Mouse (Mus musculus) midbrain, embryonic 10.5 days (tissue): Measurements from ENCODE around the gene M1ap. TPM values are rescaled to one million over a fixed set of nuclear protein-coding genes. Genes with fewer than 3 reads are reported as not detected.
A peak's percentile ranks its signal among the peaks of the same experiment; 100 is the strongest.

Experiments used
- DNase-seq: peaks from one replicate; pipeline ENCODE4 v3.0.0-alpha.2; 2017; ENCODE audit warnings: low spot score
- H3K27ac ChIP-seq: fragments of 300-500 bp; sonication (generic); replicated peaks from 2 replicates; pipeline ENCODE4 v1.5.1; 2016; ENCODE audit warnings: mild to moderate bottlenecking
- H3K27me3 ChIP-seq: fragments of 300-500 bp; sonication (generic); 2 replicates; pipeline ENCODE4 v1.6.1; 2016; ENCODE audit warnings: low read depth, mild to moderate bottlenecking; ENCODE audit not compliant: poor library complexity, severe bottlenecking
- H3K36me3 ChIP-seq: fragments of 300-500 bp; sonication (generic); 2 replicates; pipeline ENCODE4 v1.6.1; 2016; ENCODE audit warnings: mild to moderate bottlenecking, moderate library complexity
- H3K4me1 ChIP-seq: fragments of 300-500 bp; sonication (generic); 2 replicates; pipeline ENCODE4 v1.6.1; 2016
- H3K4me3 ChIP-seq: fragments of 300-500 bp; sonication (generic); 2 replicates; pipeline ENCODE4 v1.5.1; 2016; ENCODE audit warnings: mild to moderate bottlenecking, moderate library complexity
- H3K9me3 ChIP-seq: fragments of 300-500 bp; sonication (generic); replicated peaks from 2 replicates; pipeline ENCODE4 v1.6.1; 2016; ENCODE audit warnings: mild to moderate bottlenecking
- WGBS: fragments of 180-500 bp; shearing (Covaris S2); methylation state at CpG from one replicate; pipeline ENCODE4 v1.1.7; 2016; 5-methylcytosine and 5-hydroxymethylcytosine counted together
- polyA plus RNA-seq: library from polyadenylated mRNA; unstranded; fragments of >200 nt; fragmentation: Nextera tagmentation; extraction: Ambion mirVana; gene quantifications from 2 replicates; pipeline ENCODE4 v1.2.1, GENCODE M21; 2016

M1ap gene
- polyA plus RNA-seq, 1 experiment from 2014 or later, result 0.23 TPM

GRCm38 (mm10) chr6:82917076-82917777 lies 29.5 kb upstream of the M1ap start:
- Histone ChIP-seq H3K27me3 (0 out of 2 replicates have a peak, but pooled peaks cover 8% of the 10 kb centered on the region), H3K27ac (no peak overlapping the region), H3K4me3 (no peak overlapping the region), H3K4me1 (no peaks in the 10 kb centered on the region), H3K9me3 (no peaks in the 10 kb centered on the region), H3K36me3 (no peaks in the 10 kb centered on the region)
- DNase-seq, result no peak
- 81% methylated on average over 26 of the region's 26 CpGs for WGBS

- peak; percentile 52 for DNase-seq
- Histone ChIP-seq H3K4me1 (no peaks in the 10 kb centered on the region), H3K4me3 (no peak overlapping the region), H3K27ac (no peak overlapping the region), H3K9me3 (no peaks in the 10 kb centered on the region), H3K27me3 (0 out of 2 replicates have a peak, but pooled peaks cover 8% of the 10 kb centered on the region), H3K36me3 (no peaks in the 10 kb centered on the region)
- WGBS, result 20% methylated on average over 8 of the region's 8 CpGs
Measured at GRCm38 (mm10) chr6:82917778-82918129, 28.9 kb upstream of the M1ap start.

- Histone ChIP-seq H3K4me1 (no peaks in the 10 kb centered on the region), H3K4me3 (no peak overlapping the region), H3K36me3 (no peaks in the 10 kb centered on the region), H3K9me3 (no peaks in the 10 kb centered on the region), H3K27ac (no peak overlapping the region), H3K27me3 (0 out of 2 replicates have a peak, but pooled peaks cover 8% of the 10 kb centered on the region)
- WGBS, result 86% methylated on average over 14 of the region's 14 CpGs
- DNase-seq, result no peak
Measured at GRCm38 (mm10) chr6:82918371-82918770, 28.3 kb upstream of the M1ap start.

GRCm38 (mm10) chr6:82919520-82919919 lies 27.2 kb upstream of the M1ap start:
- Histone ChIP-seq H3K27me3 (0 out of 2 replicates have a peak, but pooled peaks cover 8% of the 10 kb centered on the region), H3K4me1 (no peaks in the 10 kb centered on the region), H3K9me3 (no peaks in the 10 kb centered on the region), H3K36me3 (no peaks in the 10 kb centered on the region), H3K27ac (no peak overlapping the region), H3K4me3 (no peak overlapping the region)
- 73% methylated on average over 8 of the region's 8 CpGs for WGBS
- no peak for DNase-seq

- no peaks in the 10 kb centered on the region for H3K36me3 ChIP-seq
- H3K27me3 ChIP-seq, result 0 out of 2 replicates have a peak, but pooled peaks cover 8% of the 10 kb centered on the region
- DNase-seq, result no peak
- no peaks in the 10 kb centered on the region for H3K9me3 ChIP-seq
- WGBS, result 80% methylated on average over 9 of the region's 9 CpGs
- H3K4me3 ChIP-seq, result no peak overlapping the region
- H3K4me1 ChIP-seq, result no peaks in the 10 kb centered on the region
- no peak overlapping the region for H3K27ac ChIP-seq
Measured at GRCm38 (mm10) chr6:82921426-82922224, 25.1 kb upstream of the M1ap start.

GRCm38 (mm10) chr6:82925005-82925404 lies 21.7 kb upstream of the M1ap start:
- Histone ChIP-seq H3K36me3 (no peaks in the 10 kb centered on the region), H3K27ac (no peak overlapping the region), H3K27me3 (no peaks in the 10 kb centered on the region), H3K4me1 (no peaks in the 10 kb centered on the region), H3K9me3 (no peaks in the 10 kb centered on the region), H3K4me3 (no peak overlapping the region)
- no peak for DNase-seq
- 60% methylated on average over 3 of the region's 3 CpGs for WGBS

GRCm38 (mm10) chr6:82926106-82926505 lies 20.6 kb upstream of the M1ap start:
- Histone ChIP-seq H3K9me3 (no peaks in the 10 kb centered on the region), H3K27me3 (no peaks in the 10 kb centered on the region; the same call in 1 of the 2 replicates), H3K4me3 (no peak overlapping the region), H3K27ac (no peak overlapping the region), H3K4me1 (no peaks in the 10 kb centered on the region), H3K36me3 (no peaks in the 10 kb centered on the region)
- 84% methylated on average over 10 of the region's 10 CpGs for WGBS
- no peak for DNase-seq

- H3K4me1 ChIP-seq, result no peaks in the 10 kb centered on the region
- H3K36me3 ChIP-seq, result no peaks in the 10 kb centered on the region
- DNase-seq, result no peak
- H3K27me3 ChIP-seq, result no peaks in the 10 kb centered on the region; the same call in 1 of the 2 replicates
- H3K4me3 ChIP-seq, result no peak overlapping the region
- no peak overlapping the region for H3K27ac ChIP-seq
- WGBS, result 90% methylated on average over 7 of the region's 7 CpGs
- no peaks in the 10 kb centered on the region for H3K9me3 ChIP-seq
Measured at GRCm38 (mm10) chr6:82926528-82926927, 20.2 kb upstream of the M1ap start.

GRCm38 (mm10) chr6:82927617-82928016 lies 19.1 kb upstream of the M1ap start:
- Histone ChIP-seq H3K4me3 (no peak overlapping the region), H3K4me1 (no peaks in the 10 kb centered on the region), H3K27me3 (no peaks in the 10 kb centered on the region; the same call in 1 of the 2 replicates), H3K27ac (no peak overlapping the region), H3K9me3 (no peaks in the 10 kb centered on the region), H3K36me3 (no peaks in the 10 kb centered on the region)
- WGBS, result 79% methylated on average over 5 of the region's 5 CpGs
- DNase-seq, result no peak

GRCm38 (mm10) chr6:82934616-82935230 lies 12.0 kb upstream of the M1ap start:
- Histone ChIP-seq H3K4me3 (no peak overlapping the region), H3K27me3 (peaks cover 47% of the 10 kb centered on the region), H3K36me3 (no peaks in the 10 kb centered on the region), H3K4me1 (peaks cover 10% of the 10 kb centered on the region), H3K27ac (no peak overlapping the region), H3K9me3 (no peaks in the 10 kb centered on the region)
- no peak for DNase-seq
- WGBS, result 90% methylated on average over 3 of the region's 3 CpGs

GRCm38 (mm10) chr6:82939167-82939912 lies 7.4 kb upstream of the M1ap start, which contains the start of gene Sema4f:
TSS of gene Sema4f (minus strand) at chr6:82939769.
- peak; percentile 80 for DNase-seq
- no peaks in the 10 kb centered on the region for H3K9me3 ChIP-seq
- H3K4me1 ChIP-seq, result peaks cover 10% of the 10 kb centered on the region
- H3K27ac ChIP-seq, result peak within 1 kb of the TSS; percentile 80
- H3K4me3 ChIP-seq, result peak within 1 kb of the TSS; percentile 68
- WGBS, result 2% methylated on average over 43 of the region's 44 CpGs
- H3K27me3 ChIP-seq, result peaks cover 60% of the 10 kb centered on the region
- no peaks in the 10 kb centered on the region for H3K36me3 ChIP-seq

- no peak for DNase-seq
- Histone ChIP-seq H3K27me3 (peaks cover 52% of the 10 kb centered on the region), H3K27ac (no peak overlapping the region), H3K9me3 (no peaks in the 10 kb centered on the region), H3K36me3 (no peaks in the 10 kb centered on the region), H3K4me1 (peaks cover 10% of the 10 kb centered on the region), H3K4me3 (no peak overlapping the region)
- 76% methylated on average over 3 of the region's 3 CpGs for WGBS
Measured at GRCm38 (mm10) chr6:82940765-82941164, 5.9 kb upstream of the M1ap start.
